Mouse (Mus musculus): ENCODE results near the gene Shkbp1. TPM values are rescaled to one million over a fixed set of nuclear protein-coding genes. Genes with fewer than 3 reads are reported as not detected.

The Shkbp1 gene
- polyA plus RNA-seq, 1 experiment from 2014 or later = 59.9 TPM

DNA sequence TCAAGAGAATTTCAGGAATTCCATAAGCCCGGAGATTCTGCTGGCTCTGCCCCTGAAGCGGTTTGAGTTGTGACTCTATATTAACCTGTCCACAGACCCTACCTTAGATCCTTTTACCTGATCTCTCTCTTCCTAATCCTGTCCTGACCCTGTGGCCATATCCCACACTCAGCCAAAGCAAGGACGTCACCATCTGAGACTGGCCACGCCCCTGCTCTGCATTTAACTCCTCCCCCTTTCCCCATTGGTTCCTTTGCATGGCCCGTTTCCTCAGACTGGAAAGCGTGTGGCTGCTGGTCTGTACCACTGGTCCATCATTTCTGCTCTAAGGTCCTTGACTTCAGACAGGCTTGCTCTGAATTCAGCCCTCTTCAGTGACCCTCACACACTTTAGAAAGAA lies 10.4 kb downstream of the Shkbp1 start:
- WGBS = 18% methylated on average over 6 of the region's 6 CpGs
- H3K4me1 ChIP-seq (replicated peaks) = no peaks in the 10 kb centered on the region
- peaks cover 79% of the 10 kb centered on the region for H3K36me3 ChIP-seq
- H3K27me3 ChIP-seq = no peaks in the 10 kb centered on the region
- no peak overlapping the region for H3K9ac ChIP-seq (replicated peaks)
- H3K4me2 ChIP-seq = no peak overlapping the region
- H3K9me3 ChIP-seq = no peaks in the 10 kb centered on the region
- H3K4me3 ChIP-seq (replicated peaks) = no peak overlapping the region
- ATAC-seq (ENCODE audit: insufficient number of reproducible peaks, insufficient read depth, low FRiP score, low TSS enrichment, low read depth) = no peak
- no peak overlapping the region for H3K27ac ChIP-seq

DNA sequence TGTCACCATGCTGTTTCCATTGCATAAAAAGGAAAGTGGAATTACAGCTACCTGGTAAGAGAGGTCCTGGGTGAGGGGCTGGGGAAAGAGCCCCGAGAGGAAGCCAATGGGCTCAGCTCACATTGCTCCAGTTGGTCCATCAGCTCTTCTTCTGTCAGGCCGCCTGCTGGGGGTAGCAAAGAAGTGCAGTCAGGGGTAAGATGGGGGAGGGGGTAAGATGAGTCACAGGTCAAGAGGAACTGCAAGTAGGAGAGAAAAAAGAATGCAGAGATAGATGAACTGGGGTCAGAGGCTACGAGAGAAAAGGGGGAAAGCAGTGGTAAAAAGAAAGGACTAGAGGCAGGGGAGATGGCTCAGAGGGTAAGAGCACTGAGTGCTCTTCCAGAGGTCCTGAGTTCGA lies 13.2 kb downstream of the Shkbp1 start:
- Histone ChIP-seq H3K27ac (no peak overlapping the region), H3K9me3 (no peaks in the 10 kb centered on the region), H3K27me3 (peaks cover 24% of the 10 kb centered on the region), H3K4me3 (replicated peaks) (no peak overlapping the region), H3K4me2 (no peak overlapping the region), H3K36me3 (peaks cover 52% of the 10 kb centered on the region), H3K9ac (replicated peaks) (no peak overlapping the region), H3K4me1 (replicated peaks) (0 out of 2 replicates have a peak, but pooled peaks cover 4% of the 10 kb centered on the region)
- no peak for ATAC-seq (ENCODE audit: insufficient number of reproducible peaks, insufficient read depth, low FRiP score, low TSS enrichment, low read depth)
- WGBS = 57% methylated on average over 4 of the region's 4 CpGs

DNA sequence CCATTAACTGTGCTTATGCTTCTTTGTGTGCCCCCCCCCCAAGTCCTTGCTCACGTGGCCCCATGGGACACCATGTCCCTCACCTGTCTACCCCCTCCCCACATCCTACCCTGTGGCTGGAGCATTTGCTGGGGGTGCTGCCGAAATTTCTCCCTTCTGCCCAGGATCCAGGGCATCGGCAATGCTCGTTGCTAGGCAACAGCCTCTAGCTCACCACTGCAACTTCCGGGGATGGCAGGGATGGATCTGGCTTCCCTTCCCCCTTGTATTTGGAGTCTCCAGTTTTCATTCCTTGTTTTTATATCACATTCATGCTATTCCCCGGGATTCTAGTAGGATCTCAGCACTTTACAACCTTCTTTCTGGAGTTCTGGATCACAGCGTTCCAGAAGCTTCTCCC lies 16.3 kb downstream of the Shkbp1 start:
- peaks cover 28% of the 10 kb centered on the region for H3K36me3 ChIP-seq
- H3K9ac ChIP-seq (replicated peaks) = no peak overlapping the region
- no peaks in the 10 kb centered on the region for H3K9me3 ChIP-seq
- no peak overlapping the region for H3K27ac ChIP-seq
- peaks cover 46% of the 10 kb centered on the region for H3K27me3 ChIP-seq
- ATAC-seq (ENCODE audit: insufficient number of reproducible peaks, insufficient read depth, low FRiP score, low TSS enrichment, low read depth) = no peak
- H3K4me2 ChIP-seq = no peak overlapping the region
- WGBS = 33% methylated on average over 7 of the region's 7 CpGs
- H3K4me1 ChIP-seq (replicated peaks) = peaks cover 22% of the 10 kb centered on the region
- no peak overlapping the region for H3K4me3 ChIP-seq (replicated peaks)

DNA sequence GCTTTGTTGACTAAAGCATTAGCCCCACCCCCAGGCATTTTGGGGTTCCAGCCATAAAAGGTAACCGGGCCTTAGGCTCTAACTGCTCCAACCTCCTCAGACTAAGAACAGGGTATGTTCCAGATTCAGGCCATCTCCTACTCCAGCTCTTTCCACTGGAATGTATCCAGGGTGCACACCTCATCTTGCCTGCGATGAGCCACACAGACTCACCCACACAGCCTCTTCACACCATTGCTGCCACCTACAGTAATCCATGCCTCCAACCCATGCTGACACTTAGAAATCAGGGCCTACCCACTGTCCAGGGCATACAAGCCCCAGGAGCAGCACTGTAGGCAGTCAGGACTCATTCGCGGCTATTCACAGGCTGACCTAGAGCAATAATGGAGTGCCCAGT lies 16.7 kb downstream of the Shkbp1 start:
- no peaks in the 10 kb centered on the region for H3K9me3 ChIP-seq
- WGBS = 74% methylated on average over 4 of the region's 4 CpGs
- no peak overlapping the region for H3K4me3 ChIP-seq (replicated peaks)
- ATAC-seq (ENCODE audit: insufficient number of reproducible peaks, insufficient read depth, low FRiP score, low TSS enrichment, low read depth) = no peak
- peaks cover 51% of the 10 kb centered on the region for H3K27me3 ChIP-seq
- H3K36me3 ChIP-seq = peaks cover 24% of the 10 kb centered on the region
- H3K27ac ChIP-seq = no peak overlapping the region
- H3K4me1 ChIP-seq (replicated peaks) = peaks cover 26% of the 10 kb centered on the region
- H3K9ac ChIP-seq (replicated peaks) = no peak overlapping the region
- H3K4me2 ChIP-seq = no peak overlapping the region

DNA sequence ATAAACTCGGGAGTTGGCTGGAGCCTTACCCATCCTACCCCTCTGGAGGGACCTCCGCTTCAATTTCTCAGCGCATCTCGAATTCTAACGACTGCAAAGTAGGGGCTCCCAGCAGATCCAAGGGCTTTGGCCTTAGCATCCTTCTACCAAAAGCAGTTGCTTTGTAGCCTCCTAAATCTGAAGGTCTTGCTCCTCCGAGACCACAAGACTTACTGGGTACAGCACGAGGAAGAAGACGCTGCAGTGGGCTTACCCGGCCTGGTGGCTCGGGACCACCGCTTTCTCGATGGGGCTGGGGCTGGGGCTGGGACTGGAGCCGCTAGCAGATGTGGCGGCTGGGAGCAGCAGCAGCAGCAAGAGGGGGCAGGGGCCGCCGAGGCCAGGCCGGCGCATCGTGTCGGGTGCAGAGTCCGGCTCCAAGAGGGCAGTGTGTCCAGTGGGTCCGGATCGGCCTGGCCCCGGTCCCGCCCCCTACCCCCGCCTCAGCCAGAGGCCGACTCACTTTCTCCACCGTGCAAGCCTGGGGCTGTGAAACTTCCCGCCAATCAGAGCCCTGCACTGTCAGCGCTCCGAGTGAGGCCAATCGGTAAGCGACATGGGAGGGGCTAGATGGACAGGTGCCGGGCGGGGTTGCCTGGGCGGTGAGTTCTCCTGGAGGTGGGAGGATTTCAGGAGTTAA lies 18.5 kb downstream of the Shkbp1 start, which contains the start of gene Ltbp4:
Ltbp4 (minus strand) TSS at position 518 of the 679 bp plus-strand sequence.
- under 1% methylated on average over 32 of the region's 36 CpGs for WGBS
- H3K27me3 ChIP-seq = peaks cover 69% of the 10 kb centered on the region
- no peaks in the 10 kb centered on the region for H3K9me3 ChIP-seq
- peaks cover 10% of the 10 kb centered on the region; the same call in 1 of the 2 replicates for H3K36me3 ChIP-seq
- H3K27ac ChIP-seq = peak within 1 kb of the TSS; percentile 66; the same call in 1 of the 2 replicates
- ATAC-seq (ENCODE audit: insufficient number of reproducible peaks, insufficient read depth, low FRiP score, low TSS enrichment, low read depth) = peak; percentile 54
- H3K4me1 ChIP-seq (replicated peaks) = peaks cover 42% of the 10 kb centered on the region
- H3K4me3 ChIP-seq (replicated peaks) = peak within 1 kb of the TSS; percentile 54
- H3K4me2 ChIP-seq = peak within 1 kb of the TSS; percentile 84
- peak within 1 kb of the TSS; percentile 64 for H3K9ac ChIP-seq (replicated peaks)

DNA sequence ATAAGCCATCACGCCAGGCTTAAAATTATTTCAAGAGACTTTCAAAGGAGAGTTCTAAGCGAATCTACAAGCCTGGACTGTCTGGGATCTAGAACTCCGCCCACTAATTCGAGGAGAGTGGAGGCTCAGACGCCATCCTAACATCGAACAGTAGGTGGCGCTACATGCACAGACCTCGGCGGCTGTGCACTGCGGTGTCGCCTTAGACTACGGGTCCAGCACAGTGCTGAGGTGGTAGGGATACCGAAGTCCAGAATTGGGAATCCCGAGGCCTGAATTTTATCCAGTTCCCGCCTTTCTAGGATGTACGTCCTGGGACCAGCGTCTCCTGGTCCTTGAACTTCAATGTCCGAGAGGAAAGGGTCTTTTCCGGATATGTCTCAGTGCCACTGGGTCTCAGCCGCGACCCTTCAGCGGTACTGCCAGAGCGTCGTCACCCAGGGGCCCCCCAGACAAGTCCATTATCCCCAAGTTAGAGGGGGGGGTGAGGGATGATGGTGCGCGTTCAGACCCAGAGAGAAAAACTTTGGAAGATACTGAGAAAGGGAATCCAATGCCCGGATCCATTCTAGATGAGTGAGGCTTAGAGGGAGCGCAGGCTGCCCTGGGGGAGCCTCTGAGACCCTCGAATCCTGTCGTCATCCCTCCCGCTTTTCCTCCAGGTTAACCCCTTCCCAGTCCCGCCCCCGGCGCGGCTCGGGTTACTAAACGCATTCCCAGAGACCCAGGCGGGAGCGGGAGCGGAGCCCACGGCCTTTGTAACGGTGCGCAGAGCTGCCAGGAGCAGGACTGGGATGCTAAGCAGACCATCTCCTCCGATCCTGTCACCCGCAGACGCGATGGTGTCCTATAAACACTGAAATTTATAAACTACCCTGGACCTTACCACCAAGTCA lies 19.6 kb downstream of the Shkbp1 start:
- no peaks in the 10 kb centered on the region for H3K9me3 ChIP-seq
- peak overlapping the region; percentile 54 for H3K4me3 ChIP-seq (replicated peaks)
- peaks cover 46% of the 10 kb centered on the region for H3K4me1 ChIP-seq (replicated peaks)
- peaks cover 1% of the 10 kb centered on the region; the same call in 1 of the 2 replicates for H3K36me3 ChIP-seq
- peaks cover 80% of the 10 kb centered on the region for H3K27me3 ChIP-seq
- peak overlapping the region; percentile 53; the same call in 1 of the 2 replicates for H3K9ac ChIP-seq (replicated peaks)
- under 1% methylated on average over 47 of the region's 47 CpGs for WGBS
- peak; percentile 84 for ATAC-seq (ENCODE audit: insufficient number of reproducible peaks, insufficient read depth, low FRiP score, low TSS enrichment, low read depth)
- peak overlapping the region; percentile 84 for H3K4me2 ChIP-seq
- H3K27ac ChIP-seq = peak overlapping the region; percentile 66

DNA sequence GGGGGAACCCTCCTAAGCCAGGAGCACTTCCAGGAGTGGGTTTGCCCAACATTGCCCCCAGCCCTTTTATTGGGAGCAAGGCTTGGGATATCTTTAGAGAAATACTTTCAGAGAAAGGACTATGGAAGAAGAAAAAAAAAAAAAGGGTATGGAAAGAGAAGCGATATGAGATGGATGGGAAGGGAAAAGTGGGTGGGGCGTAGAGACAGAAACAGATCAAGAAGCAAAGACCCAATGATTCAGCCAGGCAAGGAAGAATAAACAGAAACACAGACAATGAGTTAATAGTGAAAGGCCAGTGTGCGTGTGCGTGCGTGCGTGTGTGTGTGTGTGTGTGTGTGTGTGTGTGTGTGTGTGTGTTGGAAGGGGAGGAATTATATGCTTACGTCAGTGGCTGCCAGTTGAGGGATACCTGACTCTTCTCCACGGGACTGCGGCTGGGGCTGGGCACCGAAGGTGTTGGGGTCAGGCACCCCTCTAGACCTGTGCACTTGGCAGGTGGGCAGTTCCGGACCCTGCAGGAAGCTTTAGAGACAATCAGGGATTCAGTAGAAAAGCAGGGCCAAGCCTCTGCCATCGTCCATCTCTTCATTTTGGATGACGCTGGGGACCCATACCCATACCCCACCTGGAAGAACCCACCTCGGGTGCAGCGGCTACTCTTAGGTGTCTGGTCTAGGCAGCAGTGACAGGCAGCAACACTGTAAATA lies 20.7 kb downstream of the Shkbp1 start:
- H3K9ac ChIP-seq (replicated peaks) = 0 out of 2 replicates have a peak overlapping the region, but pooled peaks have one; percentile 37
- WGBS = 56% methylated on average over 15 of the region's 15 CpGs
- 0 out of 2 replicates have a peak overlapping the region, but pooled peaks have one; percentile 54 for H3K4me3 ChIP-seq (replicated peaks)
- peak overlapping the region; percentile 93 for H3K4me2 ChIP-seq
- no peaks in the 10 kb centered on the region for H3K9me3 ChIP-seq
- no peaks in the 10 kb centered on the region for H3K36me3 ChIP-seq
- H3K27me3 ChIP-seq = peaks cover 89% of the 10 kb centered on the region
- H3K4me1 ChIP-seq (replicated peaks) = peaks cover 54% of the 10 kb centered on the region
- no peak overlapping the region for H3K27ac ChIP-seq
- ATAC-seq (ENCODE audit: insufficient number of reproducible peaks, insufficient read depth, low FRiP score, low TSS enrichment, low read depth) = no peak

DNA sequence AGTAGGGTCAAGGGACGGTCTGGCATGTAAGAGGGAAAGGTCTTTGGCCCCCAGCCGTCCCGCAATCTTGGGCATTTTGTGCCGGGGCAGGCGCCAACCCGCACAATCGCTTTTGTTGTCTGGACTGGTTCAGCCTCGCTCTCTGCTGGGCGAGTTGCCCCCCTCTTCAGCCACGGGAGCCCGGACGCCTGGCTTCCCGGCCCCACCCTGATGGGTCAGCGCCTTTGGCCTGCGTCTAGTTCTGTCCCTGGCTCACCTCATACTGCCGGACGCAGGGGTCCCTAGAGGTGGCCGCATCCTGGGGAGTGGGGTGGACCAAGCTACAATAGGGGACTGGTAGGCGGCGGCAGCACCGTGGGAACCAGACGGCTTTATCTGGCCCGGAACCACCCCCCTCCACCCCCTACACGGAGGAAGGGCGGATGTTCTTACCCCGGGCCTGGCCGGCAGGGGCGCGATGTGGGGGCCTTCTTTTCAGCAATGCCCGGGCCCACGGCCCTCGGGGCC lies 21.4 kb downstream of the Shkbp1 start:
- Histone ChIP-seq H3K36me3 (no peaks in the 10 kb centered on the region), H3K27me3 (peaks cover 92% of the 10 kb centered on the region), H3K4me3 (replicated peaks) (peak overlapping the region; percentile 50), H3K27ac (no peak overlapping the region), H3K9ac (replicated peaks) (peak overlapping the region; percentile 37; the same call in 1 of the 2 replicates), H3K9me3 (no peaks in the 10 kb centered on the region), H3K4me1 (replicated peaks) (peaks cover 58% of the 10 kb centered on the region), H3K4me2 (peak overlapping the region; percentile 93)
- 4% methylated on average over 30 of the region's 32 CpGs for WGBS
- ATAC-seq (ENCODE audit: insufficient number of reproducible peaks, insufficient read depth, low FRiP score, low TSS enrichment, low read depth) = no peak

DNA sequence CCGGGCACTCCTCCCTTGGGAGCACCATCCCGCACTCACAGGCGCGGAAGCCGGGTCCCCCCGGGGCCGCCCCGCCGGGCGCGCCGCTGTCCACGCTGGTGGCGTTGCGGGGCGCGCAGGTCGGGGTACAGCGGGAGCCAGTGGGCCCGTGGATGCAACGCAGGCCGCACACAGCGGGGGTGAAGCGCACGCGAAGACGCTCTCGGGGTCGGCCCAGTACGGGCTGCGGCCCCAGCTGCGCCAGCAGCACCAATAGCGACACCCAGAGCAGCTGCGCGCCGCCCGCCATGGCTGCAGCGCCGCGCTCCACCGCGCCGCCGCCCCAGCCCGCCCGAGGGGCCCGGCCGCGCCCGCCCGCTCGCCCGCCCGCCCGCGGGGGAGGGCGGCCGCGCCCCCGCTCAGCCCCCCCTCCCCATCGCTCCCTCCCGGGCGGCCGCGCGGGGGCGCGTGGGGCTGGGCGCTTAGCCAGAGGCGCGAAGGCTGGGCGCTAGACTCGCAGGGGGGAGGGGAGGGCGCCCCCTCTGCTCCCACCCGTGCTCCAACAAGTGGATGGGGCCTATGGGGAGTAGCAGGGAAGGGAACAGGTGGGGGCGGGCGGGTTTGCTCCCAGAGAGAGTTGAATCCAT lies 22.4 kb downstream of the Shkbp1 start:
- Histone ChIP-seq H3K27ac (no peak overlapping the region), H3K9ac (replicated peaks) (peak overlapping the region; percentile 60), H3K4me2 (peak overlapping the region; percentile 93), H3K4me3 (replicated peaks) (peak overlapping the region; percentile 50), H3K27me3 (peaks cover 92% of the 10 kb centered on the region), H3K9me3 (no peaks in the 10 kb centered on the region), H3K36me3 (no peaks in the 10 kb centered on the region), H3K4me1 (replicated peaks) (peaks cover 66% of the 10 kb centered on the region)
- no peak for ATAC-seq (ENCODE audit: insufficient number of reproducible peaks, insufficient read depth, low FRiP score, low TSS enrichment, low read depth)
- 1% methylated on average over 38 of the region's 77 CpGs for WGBS

DNA sequence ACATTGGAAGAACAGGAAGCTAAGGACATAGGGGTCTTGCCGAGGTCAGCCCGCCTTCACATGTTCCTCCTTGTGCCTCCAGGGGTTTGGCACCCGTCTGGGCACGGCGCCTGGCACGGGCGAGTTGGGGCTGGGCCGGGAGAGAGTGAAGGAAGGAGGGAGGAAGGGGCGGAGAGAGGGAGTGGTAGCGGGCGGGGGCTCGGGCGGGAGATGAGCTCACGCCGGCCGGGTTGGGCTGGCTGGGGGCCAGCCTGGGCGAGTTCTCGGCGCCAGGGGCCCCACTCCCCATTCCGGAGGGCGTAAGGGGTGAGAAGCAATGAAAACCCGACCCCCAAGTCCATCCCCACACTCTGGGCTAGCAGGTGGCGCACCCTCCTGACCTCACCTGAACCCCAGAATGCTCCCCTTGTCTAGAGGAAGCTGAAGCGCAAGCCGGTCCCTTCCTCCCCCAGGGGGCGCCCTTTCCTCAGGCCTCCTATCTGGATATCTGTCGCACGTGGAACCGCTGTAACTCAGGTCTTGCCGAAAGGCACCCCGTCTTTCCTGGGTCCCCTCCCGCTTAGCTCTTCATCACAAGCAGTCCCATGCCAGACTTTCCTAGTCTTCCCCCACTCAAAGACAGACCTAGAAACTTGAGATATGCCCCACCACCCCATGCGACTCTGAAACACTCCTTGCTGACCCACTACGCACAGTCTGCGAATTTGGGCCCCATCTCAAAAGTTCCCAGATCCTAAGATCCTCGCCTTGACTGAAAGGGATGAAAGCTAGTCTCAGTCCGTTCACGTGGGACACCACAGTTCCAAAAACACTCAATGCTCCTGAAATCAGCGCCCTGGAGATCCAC lies 23.2 kb downstream of the Shkbp1 start:
- H3K4me3 ChIP-seq (replicated peaks) = peak overlapping the region; percentile 50
- H3K4me2 ChIP-seq = peak overlapping the region; percentile 93
- H3K27me3 ChIP-seq = peaks cover 92% of the 10 kb centered on the region
- peak overlapping the region; percentile 60 for H3K9ac ChIP-seq (replicated peaks)
- no peak overlapping the region for H3K27ac ChIP-seq
- H3K4me1 ChIP-seq (replicated peaks) = peaks cover 62% of the 10 kb centered on the region
- no peaks in the 10 kb centered on the region for H3K9me3 ChIP-seq
- ATAC-seq (ENCODE audit: insufficient number of reproducible peaks, insufficient read depth, low FRiP score, low TSS enrichment, low read depth) = no peak
- no peaks in the 10 kb centered on the region for H3K36me3 ChIP-seq
- 1% methylated on average over 33 of the region's 39 CpGs for WGBS

Data from limb, embryonic 12.5 days (tissue).